Mouse (Mus musculus) cerebellum, adult 9-10 months (tissue): Measurements from ENCODE around the gene Cngb1.

Experiments used
- DNase-seq: peaks from one replicate; pipeline ENCODE4 v3.0.0; 2022

The Cngb1 gene

GRCm38 (mm10) chr8:95323201-95323600, 16.8 kb upstream of the Cngb1 start:
- no peak for DNase-seq

GRCm38 (mm10) chr8:95320224-95321139, 14.1 kb upstream of the Cngb1 start:
- DNase-seq, result peak; percentile 56

GRCm38 (mm10) chr8:95315350-95315749, 9.0 kb upstream of the Cngb1 start:
- DNase-seq, result no peak

GRCm38 (mm10) chr8:95314707-95315106, 8.3 kb upstream of the Cngb1 start:
- DNase-seq, result no peak

- DNase-seq, result no peak
Measured at GRCm38 (mm10) chr8:95313857-95314256, 7.5 kb upstream of the Cngb1 start.

- no peak for DNase-seq
Measured at GRCm38 (mm10) chr8:95312836-95313235, 6.5 kb upstream of the Cngb1 start.

- no peak for DNase-seq
Measured at GRCm38 (mm10) chr8:95310342-95310970, 4.1 kb upstream of the Cngb1 start, which contains the start of gene Tepp. Gene Tepp (plus strand): TSS chr8:95310566.

GRCm38 (mm10) chr8:95305526-95305925, 859 bp downstream of the Cngb1 start:
- no peak for DNase-seq

GRCm38 (mm10) chr8:95302410-95302809, 4.0 kb downstream of the Cngb1 start:
- DNase-seq, result no peak

- no peak for DNase-seq
Measured at GRCm38 (mm10) chr8:95293891-95294290, 12.5 kb downstream of the Cngb1 start.

- DNase-seq, result peak; percentile 18
Measured at GRCm38 (mm10) chr8:95293172-95293571, 13.2 kb downstream of the Cngb1 start.

- DNase-seq, result no peak
Measured at GRCm38 (mm10) chr8:95289066-95289650, 17.2 kb downstream of the Cngb1 start.

- no peak for DNase-seq
Measured at GRCm38 (mm10) chr8:95281493-95281892, 24.9 kb downstream of the Cngb1 start.

- no peak for DNase-seq
Measured at GRCm38 (mm10) chr8:95272871-95273270, 33.5 kb downstream of the Cngb1 start.

- DNase-seq, result no peak
Measured at GRCm38 (mm10) chr8:95271841-95272240, 34.5 kb downstream of the Cngb1 start.

GRCm38 (mm10) chr8:95270501-95270900, 35.9 kb downstream of the Cngb1 start:
- DNase-seq, result no peak

- no peak for DNase-seq
Measured at GRCm38 (mm10) chr8:95262181-95262580, 44.2 kb downstream of the Cngb1 start.

GRCm38 (mm10) chr8:95255611-95256010, 50.8 kb downstream of the Cngb1 start:
- no peak for DNase-seq

GRCm38 (mm10) chr8:95254564-95255434, 51.6 kb downstream of the Cngb1 start:
- peak; percentile 97 for DNase-seq

GRCm38 (mm10) chr8:95252056-95252455, 54.3 kb downstream of the Cngb1 start:
- DNase-seq, result no peak

GRCm38 (mm10) chr8:95249847-95250246, 56.5 kb downstream of the Cngb1 start:
- DNase-seq, result no peak

- DNase-seq, result no peak
Measured at GRCm38 (mm10) chr8:95247277-95247676, 59.1 kb downstream of the Cngb1 start.

GRCm38 (mm10) chr8:95245180-95245579, 61.2 kb downstream of the Cngb1 start:
- DNase-seq, result no peak
